Mouse (Mus musculus) neural tube, embryonic 12.5 days (tissue): ENCODE measurements around the gene Rex1bd. TPM values are rescaled to one million over a fixed set of nuclear protein-coding genes. Genes with fewer than 3 reads are reported as not detected.

ENCODE experiments used
- ATAC-seq: fragments of 200-750 bp; cut with Nextera tagmentation; 2 replicates; pipeline ENCODE4 v1.8.0; 2017; ENCODE audit warnings: low read depth, mild to moderate bottlenecking, moderate TSS enrichment, moderate library complexity; ENCODE audit not compliant: low FRiP score
- H3K27ac ChIP-seq: fragments of 300-500 bp; sonication (generic); 2 replicates; pipeline ENCODE4 v1.5.1; 2016
- H3K27me3 ChIP-seq: fragments of 300-500 bp; sonication (generic); replicated peaks from 2 replicates; pipeline ENCODE4 v1.6.1; 2016; ENCODE audit warnings: mild to moderate bottlenecking
- H3K36me3 ChIP-seq: fragments of 300-500 bp; sonication (generic); 2 replicates; pipeline ENCODE4 v1.6.1; 2016; ENCODE audit warnings: mild to moderate bottlenecking
- H3K4me1 ChIP-seq: fragments of 300-500 bp; sonication (generic); 2 replicates; pipeline ENCODE4 v1.6.1; 2016
- H3K4me2 ChIP-seq: fragments of 300-500 bp; sonication (generic); replicated peaks from 2 replicates; pipeline ENCODE4 v1.6.1; 2016; ENCODE audit warnings: mild to moderate bottlenecking
- H3K4me3 ChIP-seq: fragments of 300-500 bp; sonication (generic); 2 replicates; pipeline ENCODE4 v1.5.1; 2016
- H3K9ac ChIP-seq: fragments of 300-500 bp; sonication (generic); 2 replicates; pipeline ENCODE4 v1.6.1; 2016; ENCODE audit warnings: mild to moderate bottlenecking
- H3K9me3 ChIP-seq: fragments of 300-500 bp; sonication (generic); 2 replicates; pipeline ENCODE4 v1.6.1; 2016; ENCODE audit warnings: mild to moderate bottlenecking
- WGBS: fragments of 180-500 bp; shearing (Covaris S2); methylation state at CpG from one replicate; pipeline ENCODE4 v1.1.7; 2016; 5-methylcytosine and 5-hydroxymethylcytosine counted together
- polyA plus RNA-seq: library from polyadenylated mRNA; unstranded; fragments of >200 nt; fragmentation: Nextera tagmentation; extraction: Ambion mirVana; gene quantifications from 2 replicates; pipeline ENCODE4 v1.2.1, GENCODE M21; 2016

Gene Rex1bd
- polyA plus RNA-seq, 1 experiment from 2014 or later = 123 TPM

GRCm38 (mm10) chr8:70495001-70495770, 11.4 kb downstream of the Rex1bd start:
- 2% methylated on average over 21 of the region's 21 CpGs for WGBS
- H3K4me3 ChIP-seq = peak overlapping the region; percentile 17
- no peak overlapping the region for H3K27ac ChIP-seq
- H3K4me1 ChIP-seq = peaks cover 38% of the 10 kb centered on the region
- H3K9me3 ChIP-seq = no peaks in the 10 kb centered on the region
- H3K27me3 ChIP-seq = peaks cover 99% of the 10 kb centered on the region
- no peak overlapping the region for H3K9ac ChIP-seq
- H3K4me2 ChIP-seq = peak overlapping the region; percentile 23; the same call in 1 of the 2 replicates
- ATAC-seq = no peak
- no peaks in the 10 kb centered on the region for H3K36me3 ChIP-seq

- peaks cover 42% of the 10 kb centered on the region for H3K4me1 ChIP-seq
- H3K27ac ChIP-seq = no peak overlapping the region
- peak overlapping the region; percentile 60 for H3K4me2 ChIP-seq
- no peak for ATAC-seq
- no peaks in the 10 kb centered on the region for H3K36me3 ChIP-seq
- peak overlapping the region; percentile 31; the same call in 1 of the 2 replicates for H3K4me3 ChIP-seq
- no peaks in the 10 kb centered on the region for H3K9me3 ChIP-seq
- no peak overlapping the region for H3K9ac ChIP-seq
- WGBS = 2% methylated on average over 28 of the region's 28 CpGs
- peaks cover 99% of the 10 kb centered on the region for H3K27me3 ChIP-seq
Measured at GRCm38 (mm10) chr8:70494416-70494945, 12.1 kb downstream of the Rex1bd start.

- Histone ChIP-seq H3K27ac (no peak overlapping the region), H3K36me3 (no peaks in the 10 kb centered on the region), H3K4me3 (peak overlapping the region; percentile 31; the same call in 1 of the 2 replicates), H3K9me3 (no peaks in the 10 kb centered on the region), H3K9ac (0 out of 2 replicates have a peak overlapping the region, but pooled peaks have one; percentile 5), H3K4me1 (peaks cover 47% of the 10 kb centered on the region), H3K4me2 (peak overlapping the region; percentile 60), H3K27me3 (peaks cover 99% of the 10 kb centered on the region)
- WGBS = under 1% methylated on average over 47 of the region's 47 CpGs
- no peak for ATAC-seq
Measured at GRCm38 (mm10) chr8:70493692-70494415, 12.7 kb downstream of the Rex1bd start.

GRCm38 (mm10) chr8:70492664-70493640, 13.6 kb downstream of the Rex1bd start, which contains the start of gene Crlf1:
Gene Crlf1, plus strand, starts transcription at chr8:70493158.
- peak; percentile 14; the same call in 1 of the 2 replicates for ATAC-seq
- Histone ChIP-seq H3K9ac (peak within 1 kb of the TSS; percentile 36), H3K4me1 (peaks cover 55% of the 10 kb centered on the region), H3K36me3 (no peaks in the 10 kb centered on the region), H3K27me3 (peaks cover 99% of the 10 kb centered on the region), H3K27ac (no peak within 1 kb of the TSS), H3K4me3 (peak within 1 kb of the TSS; percentile 31), H3K9me3 (no peaks in the 10 kb centered on the region), H3K4me2 (peak within 1 kb of the TSS; percentile 60)
- WGBS = under 1% methylated on average over 72 of the region's 93 CpGs

GRCm38 (mm10) chr8:70490880-70491495, 15.6 kb downstream of the Rex1bd start:
- no peak overlapping the region; the same call in 1 of the 2 replicates for H3K4me2 ChIP-seq
- H3K9ac ChIP-seq = no peak overlapping the region
- no peaks in the 10 kb centered on the region for H3K36me3 ChIP-seq
- ATAC-seq = no peak
- peaks cover 62% of the 10 kb centered on the region for H3K4me1 ChIP-seq
- no peak overlapping the region for H3K27ac ChIP-seq
- H3K9me3 ChIP-seq = no peaks in the 10 kb centered on the region
- no peak overlapping the region for H3K4me3 ChIP-seq
- peaks cover 100% of the 10 kb centered on the region for H3K27me3 ChIP-seq
- 2% methylated on average over 20 of the region's 20 CpGs for WGBS

- peaks cover 57% of the 10 kb centered on the region for H3K4me1 ChIP-seq
- 7% methylated on average over 10 of the region's 10 CpGs for WGBS
- ATAC-seq = no peak
- no peak overlapping the region for H3K4me3 ChIP-seq
- H3K27me3 ChIP-seq = peaks cover 100% of the 10 kb centered on the region
- no peak overlapping the region for H3K27ac ChIP-seq
- H3K36me3 ChIP-seq = no peaks in the 10 kb centered on the region
- H3K9me3 ChIP-seq = no peaks in the 10 kb centered on the region
- no peak overlapping the region for H3K9ac ChIP-seq
- H3K4me2 ChIP-seq = no peak overlapping the region
Measured at GRCm38 (mm10) chr8:70490061-70490879, 16.3 kb downstream of the Rex1bd start.

GRCm38 (mm10) chr8:70489576-70489975, 17.0 kb downstream of the Rex1bd start:
- Histone ChIP-seq H3K4me2 (peak overlapping the region; percentile 66), H3K27me3 (peaks cover 100% of the 10 kb centered on the region), H3K36me3 (no peaks in the 10 kb centered on the region), H3K9ac (no peak overlapping the region), H3K9me3 (no peaks in the 10 kb centered on the region), H3K4me3 (peak overlapping the region; percentile 19; the same call in 1 of the 2 replicates), H3K27ac (no peak overlapping the region), H3K4me1 (peaks cover 51% of the 10 kb centered on the region)
- 1% methylated on average over 34 of the region's 41 CpGs for WGBS
- ATAC-seq = no peak

- peaks cover 100% of the 10 kb centered on the region for H3K27me3 ChIP-seq
- WGBS = 1% methylated on average over 14 of the region's 14 CpGs
- H3K4me3 ChIP-seq = peak overlapping the region; percentile 27
- H3K27ac ChIP-seq = no peak overlapping the region
- H3K4me1 ChIP-seq = peaks cover 46% of the 10 kb centered on the region
- H3K4me2 ChIP-seq = peak overlapping the region; percentile 66
- H3K9me3 ChIP-seq = no peaks in the 10 kb centered on the region
- ATAC-seq = no peak
- no peak overlapping the region for H3K9ac ChIP-seq
- no peaks in the 10 kb centered on the region for H3K36me3 ChIP-seq
Measured at GRCm38 (mm10) chr8:70488931-70489470, 17.6 kb downstream of the Rex1bd start.

- peak; percentile 2; the same call in 1 of the 2 replicates for ATAC-seq
- Histone ChIP-seq H3K4me3 (peak overlapping the region; percentile 27), H3K9me3 (no peaks in the 10 kb centered on the region), H3K27me3 (peaks cover 98% of the 10 kb centered on the region), H3K4me1 (peaks cover 37% of the 10 kb centered on the region), H3K36me3 (no peaks in the 10 kb centered on the region), H3K4me2 (peak overlapping the region; percentile 66), H3K9ac (peak overlapping the region; percentile 1; the same call in 1 of the 2 replicates), H3K27ac (no peak overlapping the region)
- 3% methylated on average over 55 of the region's 55 CpGs for WGBS
Measured at GRCm38 (mm10) chr8:70487993-70488796, 18.4 kb downstream of the Rex1bd start.
